Mouse (Mus musculus) mouse embryonic stem cell (cell line): ENCODE results near the gene Flvcr1.

Source experiments
- in situ Hi-C, 2 experiments: fragments of 300-500 bp; cut with MboI; formaldehyde crosslinking; loops; 1 replicate in 1 of 2; 3 replicates in 1 of 2; pipeline ENCODE4 v1.14.3; 2019 to 2020; ENCODE audit warnings: low sequenced_read_pairs in 2 of 2, low pct_unique_long_range_greater_than_20kb in 1 of 2, mixed read lengths in 1 of 2; ENCODE audit not compliant: unreplicated experiment in 1 of 2

Flvcr1 gene

DNA sequence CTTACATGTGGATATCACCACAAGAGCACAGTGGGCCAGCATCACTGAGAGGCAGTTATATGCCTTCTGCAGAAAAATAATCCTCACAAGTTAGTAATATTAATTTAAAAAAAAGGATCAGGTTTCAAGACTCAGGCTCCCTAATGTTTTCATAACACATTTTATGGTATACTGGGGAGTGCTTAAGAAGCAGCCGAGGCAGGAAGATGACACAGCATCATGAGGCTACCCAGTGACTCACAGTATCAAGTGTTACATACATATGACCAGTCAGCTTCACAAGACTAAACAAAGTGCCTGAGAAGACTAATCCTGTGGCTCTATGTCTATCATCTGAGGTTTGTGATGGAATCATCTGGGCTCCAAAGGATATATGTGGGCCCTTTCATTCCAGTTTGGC is 27.9 kb downstream of the Flvcr1 start:
- in situ Hi-C loops = loop anchor here in 1 of 2 experiments (10.0 kb wide), 1 partner anchor 163 kb away; no protein-coding TSS in a partner anchor

DNA sequence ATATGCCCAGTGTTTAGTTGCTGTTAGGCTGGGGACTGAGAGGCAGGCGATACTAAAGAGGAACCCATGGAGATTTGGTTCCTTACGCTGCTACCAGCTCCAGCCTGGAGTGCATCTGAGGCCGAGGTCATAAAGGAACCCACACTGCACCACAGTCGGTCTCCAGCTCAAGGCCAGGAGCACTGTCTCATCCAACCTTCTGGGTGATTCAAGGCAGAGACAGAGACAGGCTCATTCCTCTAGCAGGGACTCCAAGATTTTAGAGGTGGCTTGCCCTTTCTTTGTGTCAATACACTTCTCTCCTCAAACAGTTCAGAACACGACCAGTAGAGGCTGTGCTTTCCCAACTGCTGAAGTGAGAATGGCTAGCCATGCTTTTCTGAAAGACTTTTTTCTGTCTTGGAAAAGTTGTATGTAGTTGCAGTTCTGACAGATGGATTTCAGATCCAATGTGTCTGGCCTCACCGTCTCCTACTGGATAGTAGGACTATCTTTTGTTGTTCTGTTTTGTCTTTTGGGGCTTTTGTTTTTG is 29.5 kb downstream of the Flvcr1 start:
- in situ Hi-C loops = loop anchor here in 1 of 2 experiments (10.0 kb wide), 1 partner anchor 162 kb away; no protein-coding TSS in a partner anchor

DNA sequence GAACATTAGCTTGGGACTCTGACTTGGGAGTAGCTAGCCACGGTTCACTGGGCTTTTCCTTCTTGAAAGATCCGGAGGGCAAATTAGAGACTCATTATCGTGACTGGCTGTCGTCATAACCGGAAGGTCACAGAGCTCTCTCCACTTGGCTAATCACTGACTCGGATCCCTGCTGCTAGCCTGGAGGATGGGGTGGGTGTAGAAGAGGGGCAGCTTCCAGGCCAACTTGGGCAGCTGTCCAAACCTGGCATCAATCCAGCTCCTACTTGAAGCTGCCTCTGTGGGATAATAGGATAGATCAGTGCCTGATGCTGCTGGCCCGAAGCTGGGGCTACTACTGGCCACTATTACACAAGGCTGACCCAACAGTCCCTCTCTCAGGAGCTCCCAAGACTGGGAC is 30.4 kb downstream of the Flvcr1 start:
- in situ Hi-C loops = loop anchor here in 1 of 2 experiments (10.0 kb wide), 1 partner anchor 161 kb away; no protein-coding TSS in a partner anchor

DNA sequence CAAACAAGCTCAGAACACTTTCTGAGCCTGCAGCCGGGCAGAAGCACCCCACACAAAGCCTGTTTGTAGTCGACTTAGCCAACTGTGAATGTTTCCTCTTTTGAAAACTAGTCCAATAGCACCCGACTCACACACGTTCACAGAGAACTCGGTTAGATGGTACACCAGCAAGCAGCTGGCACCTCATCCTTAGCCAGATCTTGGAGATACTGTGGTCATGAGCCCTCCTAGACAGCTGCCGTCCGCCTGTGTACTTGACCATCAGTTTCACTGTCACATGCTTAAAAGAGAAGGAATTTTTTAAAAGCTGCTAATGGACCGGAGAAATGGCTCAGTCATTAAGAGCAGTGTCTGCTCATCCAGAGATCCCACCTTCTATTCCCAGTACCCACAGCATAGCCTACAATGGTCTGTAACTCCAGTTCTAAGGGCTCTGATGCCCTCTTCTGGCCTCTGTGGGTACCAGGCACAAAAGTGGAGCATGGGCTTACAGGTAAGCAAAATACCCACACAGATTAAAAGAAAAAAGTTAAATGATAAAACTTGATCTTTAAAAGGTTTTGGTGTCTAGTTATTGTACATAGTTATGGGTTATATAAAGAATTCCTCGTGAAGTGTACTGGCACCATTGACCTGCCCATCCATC is 36.4 kb downstream of the Flvcr1 start:
- in situ Hi-C loops = loop anchor here in 1 of 2 experiments (10.0 kb wide), 1 partner anchor 155 kb away; no protein-coding TSS in a partner anchor

DNA sequence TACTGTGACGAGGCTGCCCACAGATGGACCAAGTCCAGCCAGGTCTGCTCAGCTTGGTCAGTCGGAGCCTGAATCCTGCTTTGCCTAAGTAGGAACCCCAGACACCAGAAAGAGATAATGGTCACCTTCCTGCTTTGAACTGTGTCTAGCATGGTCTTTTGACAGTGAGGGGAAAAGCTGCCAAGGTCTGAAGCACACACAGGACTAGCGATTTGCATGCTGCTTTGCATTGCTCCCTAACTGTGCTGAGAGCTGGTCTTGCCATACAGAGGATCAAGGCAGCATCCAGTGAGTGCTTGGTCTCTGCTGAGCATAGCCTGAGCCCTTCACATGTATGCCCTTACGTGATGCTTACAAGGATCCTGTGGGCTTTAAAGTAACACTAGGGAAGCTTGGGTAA is 44.5 kb downstream of the Flvcr1 start:
- in situ Hi-C loops = no loop called here

DNA sequence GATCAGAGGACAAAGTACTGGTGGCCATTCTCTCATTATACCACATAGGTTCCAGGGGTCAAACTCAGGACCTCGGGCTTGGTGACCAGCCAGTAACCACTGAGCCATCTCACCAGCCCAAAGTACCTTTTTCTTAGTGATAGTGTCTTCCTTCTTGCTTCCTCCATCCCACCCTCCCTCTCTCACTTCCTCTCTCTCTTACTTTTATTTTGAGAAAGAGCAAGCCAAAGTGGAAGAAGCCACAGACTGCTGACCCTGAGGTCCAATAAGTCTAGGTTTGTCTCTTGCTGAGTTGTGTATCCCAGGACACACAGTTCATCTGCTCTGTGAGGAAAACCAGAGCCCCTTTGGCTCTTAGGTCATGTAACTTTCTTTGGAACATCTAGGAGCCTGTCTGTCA is 45.5 kb downstream of the Flvcr1 start:
- in situ Hi-C loops = no loop called here

DNA sequence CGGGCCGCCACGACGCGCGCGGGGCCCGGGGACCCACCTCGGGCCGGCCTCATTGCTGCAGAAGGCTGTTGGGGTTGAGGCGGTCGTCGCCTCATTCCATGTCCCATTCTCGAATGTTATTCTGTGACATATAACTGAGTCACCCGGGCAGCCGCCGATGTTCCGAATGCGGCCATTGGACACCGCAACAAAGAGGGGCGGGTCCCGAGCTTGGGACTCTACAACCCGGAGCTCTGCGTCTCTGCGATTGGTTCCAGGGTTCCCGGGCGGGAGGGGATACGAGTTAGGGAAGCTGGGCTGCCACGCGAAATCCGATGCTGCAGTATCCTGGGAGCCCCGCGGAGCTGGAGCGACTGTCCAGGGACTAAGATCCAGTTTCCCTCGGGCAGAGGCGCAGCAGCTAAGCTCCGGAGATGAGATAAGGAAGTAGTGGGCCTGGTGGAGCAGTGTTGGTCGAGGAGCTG is 46.8 kb downstream of the Flvcr1 start, which contains the start of gene Vash2:
TSS of gene Vash2 (minus strand) at position 197 of the 464 bp plus-strand sequence.
- in situ Hi-C loops = no loop called here

DNA sequence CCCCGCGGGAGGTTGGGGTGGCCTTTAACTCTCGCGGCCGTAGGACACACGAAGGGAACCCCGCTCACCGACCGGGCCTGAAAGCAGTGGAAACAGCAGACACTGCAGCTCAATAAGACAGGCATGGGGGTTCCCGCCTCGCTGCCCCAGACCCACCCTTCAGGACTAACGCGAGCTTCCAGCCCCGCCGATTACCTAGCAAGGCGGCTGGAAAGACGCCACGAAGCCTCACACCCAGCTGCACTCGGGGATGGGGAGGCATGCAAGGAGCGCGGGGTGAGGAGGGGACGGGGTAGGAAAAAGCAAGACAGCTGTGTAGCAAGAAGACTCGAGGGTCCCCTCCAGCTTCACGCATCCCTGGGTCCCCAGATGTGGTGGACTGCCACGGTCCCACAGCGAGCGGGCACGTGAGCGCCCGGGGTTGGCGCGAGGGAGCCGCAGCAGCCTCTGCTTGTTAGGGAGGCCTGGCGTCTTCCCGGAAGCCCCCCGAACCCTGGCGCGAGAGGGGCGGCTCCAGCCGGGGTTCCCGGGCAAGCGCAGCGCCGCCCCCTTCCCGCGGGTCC is 47.4 kb downstream of the Flvcr1 start:
- in situ Hi-C loops = no loop called here

DNA sequence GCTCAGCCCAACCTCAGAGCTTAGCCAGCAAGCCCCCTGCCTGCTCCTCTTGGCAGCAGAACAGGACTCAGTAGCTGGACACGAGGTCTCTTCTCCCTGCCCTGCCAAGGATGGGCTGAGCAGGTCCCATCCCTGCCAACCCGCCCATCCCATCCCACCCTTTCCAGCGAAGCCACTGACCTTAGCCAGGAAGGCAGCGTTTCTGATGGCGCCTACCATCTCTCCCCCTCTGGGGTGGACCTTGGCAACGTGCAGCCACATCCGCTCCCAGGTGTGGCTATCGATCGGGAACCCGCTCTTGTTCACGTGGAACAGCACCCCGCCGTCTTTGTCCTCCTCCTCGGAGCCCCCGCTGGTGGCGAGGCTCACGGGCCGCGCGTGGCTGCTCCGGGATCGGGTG is 48.0 kb downstream of the Flvcr1 start:
- in situ Hi-C loops = no loop called here

DNA sequence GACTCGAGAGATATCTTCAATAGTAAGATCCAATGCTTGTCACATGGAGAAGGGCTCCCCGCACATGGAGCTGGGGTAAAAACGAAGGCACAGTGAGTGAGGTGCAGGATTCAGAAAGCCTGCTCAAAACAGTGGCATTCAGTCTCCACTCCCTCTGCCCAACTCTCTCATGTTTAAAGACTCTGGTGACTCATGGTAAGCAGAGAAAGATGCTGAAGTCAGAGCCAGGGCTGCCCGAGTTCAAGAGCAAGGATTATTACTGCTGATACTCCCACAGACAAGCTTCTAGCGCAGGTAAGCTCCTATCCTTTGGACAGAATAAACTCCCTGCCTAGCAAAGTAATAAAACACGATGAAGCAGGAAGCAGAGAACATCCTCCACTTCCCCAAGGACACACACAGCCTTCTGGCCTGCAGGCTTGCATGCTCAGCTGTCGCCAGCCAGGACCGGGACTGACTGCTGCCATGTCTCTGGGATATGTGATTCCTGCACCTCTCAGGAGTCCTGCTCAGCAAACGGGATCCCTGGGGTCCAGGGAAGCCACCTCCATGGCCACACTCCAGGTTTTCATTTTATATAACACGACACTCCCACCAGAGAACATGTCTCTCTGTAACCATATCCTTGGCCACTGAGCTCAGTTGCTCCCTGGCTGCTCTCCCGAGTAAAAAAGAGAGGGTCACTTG is 48.9 kb downstream of the Flvcr1 start:
- in situ Hi-C loops = no loop called here

DNA sequence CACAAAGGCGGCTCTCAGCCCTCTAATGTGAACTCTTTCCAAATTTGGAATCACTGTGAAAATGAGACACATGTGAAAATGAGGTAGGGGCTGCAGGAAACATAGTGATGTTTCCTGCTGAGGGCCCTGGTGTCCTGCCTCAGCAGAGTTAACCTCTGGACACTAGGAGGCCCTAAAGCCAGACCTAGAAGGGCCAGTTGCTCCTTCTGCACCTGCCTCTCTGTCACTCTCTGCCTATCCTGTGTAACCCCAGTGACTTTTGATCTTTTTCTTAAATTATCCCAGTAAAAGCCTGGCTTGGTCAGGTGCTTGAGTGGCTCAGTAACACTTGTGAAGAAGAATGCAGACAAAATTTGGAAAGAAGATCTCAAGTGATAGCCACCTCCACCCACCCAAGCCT is 51.1 kb downstream of the Flvcr1 start:
- in situ Hi-C loops = no loop called here

DNA sequence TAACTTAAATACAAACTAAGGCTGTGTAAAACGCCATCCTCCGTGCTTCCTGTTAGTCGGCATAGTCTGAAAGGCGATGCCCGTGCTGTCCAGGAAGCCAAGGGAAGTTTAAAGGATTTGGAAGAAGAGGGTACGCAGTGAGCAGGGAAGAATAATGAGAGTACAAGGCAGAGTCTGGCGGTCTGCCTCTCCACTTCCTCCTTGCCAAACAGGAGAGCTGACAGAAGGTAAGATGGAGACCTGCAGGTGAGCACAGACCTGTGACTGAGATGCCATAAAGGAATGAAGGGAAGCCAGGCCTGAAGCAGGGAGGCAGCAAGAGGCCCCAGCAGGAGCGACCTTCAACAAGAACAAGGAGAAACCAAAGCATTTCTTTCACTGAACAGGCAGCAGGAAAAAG is 51.8 kb downstream of the Flvcr1 start:
- in situ Hi-C loops = no loop called here

DNA sequence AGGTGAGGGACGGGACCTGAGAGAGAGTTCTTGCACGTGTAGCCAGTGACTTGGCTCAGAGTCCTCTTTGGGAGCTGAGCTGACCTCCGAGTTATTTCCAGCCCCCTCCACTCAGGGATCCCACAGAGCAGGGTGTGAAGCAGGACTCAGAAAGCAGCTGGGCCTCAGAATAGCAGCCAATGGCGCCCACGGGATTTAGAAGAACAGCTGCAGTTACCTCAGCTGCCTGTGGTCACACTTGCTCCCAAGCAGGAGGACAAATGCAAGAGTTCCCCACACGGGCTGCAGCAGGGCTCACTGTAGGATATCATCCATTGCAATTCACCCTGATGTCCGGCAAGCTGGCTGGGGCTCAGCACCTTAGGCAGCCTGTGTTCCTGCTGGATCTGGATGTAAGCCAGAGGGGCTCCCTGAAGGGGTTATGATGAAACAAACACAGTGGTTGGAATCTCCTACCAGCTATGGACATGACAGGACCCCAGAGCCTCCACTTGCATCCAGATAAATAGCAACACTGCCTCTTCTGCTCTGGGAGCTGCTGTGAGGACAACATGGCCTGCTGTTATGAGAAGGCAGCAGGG is 53.3 kb downstream of the Flvcr1 start:
- in situ Hi-C loops = no loop called here

DNA sequence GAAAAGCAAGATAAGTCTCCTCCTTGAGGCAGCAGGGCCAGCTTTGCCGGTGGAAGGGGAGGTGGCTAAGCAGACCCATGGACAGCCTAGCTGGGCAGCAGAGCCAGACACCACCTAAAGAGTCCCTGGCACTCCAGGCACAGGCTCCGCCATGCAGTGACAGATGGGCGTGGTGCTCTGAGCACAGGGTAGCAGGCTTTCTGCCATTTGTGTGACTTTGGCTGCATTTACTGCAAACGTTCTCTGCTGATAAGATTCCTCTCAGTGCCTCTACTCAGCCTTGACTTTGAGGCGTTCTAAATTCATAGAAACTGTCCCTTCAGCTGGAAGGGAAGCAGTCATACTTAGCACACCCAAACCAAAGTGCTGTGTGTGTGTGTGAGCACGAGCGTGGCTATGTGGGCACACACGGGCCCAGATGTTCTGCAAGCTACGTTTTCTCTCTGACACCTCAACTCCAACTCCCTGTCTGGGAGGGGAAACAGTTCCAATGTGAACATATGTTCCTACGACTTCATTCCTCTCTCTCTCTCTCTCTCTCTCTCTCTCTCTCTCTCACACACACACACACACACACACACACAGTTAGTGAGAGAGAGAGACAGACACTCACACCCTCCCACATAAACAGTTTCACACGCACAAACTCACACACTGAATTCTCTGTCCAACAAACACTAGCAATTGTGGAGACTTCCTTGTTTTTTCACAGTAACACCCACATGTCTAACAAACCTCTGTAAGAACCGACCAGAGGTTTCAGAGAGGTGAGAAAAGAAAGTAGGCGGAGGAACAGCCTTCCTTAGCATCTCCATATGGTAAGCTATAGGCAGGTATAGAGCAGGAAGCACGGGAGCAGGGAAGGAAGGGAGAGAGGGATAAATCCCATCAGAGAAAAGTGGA is 54.0 kb downstream of the Flvcr1 start:
- in situ Hi-C loops = no loop called here

DNA sequence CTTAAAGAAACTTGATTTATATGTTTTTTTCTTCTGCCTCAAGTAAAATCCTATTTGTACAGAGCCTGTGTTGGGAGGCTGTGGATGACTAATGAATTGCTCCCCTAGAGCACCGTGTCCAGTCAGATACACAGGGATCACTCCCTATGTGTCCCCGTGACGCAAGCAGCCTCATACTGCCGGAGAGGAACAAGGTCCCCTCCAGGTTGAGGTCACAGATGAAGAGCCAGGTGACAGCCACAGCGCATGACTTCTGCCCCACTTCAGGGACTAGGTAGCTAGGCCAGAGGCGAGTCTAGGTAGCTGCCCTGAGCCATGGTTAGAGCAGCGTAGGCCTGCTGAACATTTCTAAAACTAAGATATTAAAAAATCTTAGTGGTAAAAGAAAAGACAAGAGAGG is 57.9 kb downstream of the Flvcr1 start:
- in situ Hi-C loops = no loop called here

DNA sequence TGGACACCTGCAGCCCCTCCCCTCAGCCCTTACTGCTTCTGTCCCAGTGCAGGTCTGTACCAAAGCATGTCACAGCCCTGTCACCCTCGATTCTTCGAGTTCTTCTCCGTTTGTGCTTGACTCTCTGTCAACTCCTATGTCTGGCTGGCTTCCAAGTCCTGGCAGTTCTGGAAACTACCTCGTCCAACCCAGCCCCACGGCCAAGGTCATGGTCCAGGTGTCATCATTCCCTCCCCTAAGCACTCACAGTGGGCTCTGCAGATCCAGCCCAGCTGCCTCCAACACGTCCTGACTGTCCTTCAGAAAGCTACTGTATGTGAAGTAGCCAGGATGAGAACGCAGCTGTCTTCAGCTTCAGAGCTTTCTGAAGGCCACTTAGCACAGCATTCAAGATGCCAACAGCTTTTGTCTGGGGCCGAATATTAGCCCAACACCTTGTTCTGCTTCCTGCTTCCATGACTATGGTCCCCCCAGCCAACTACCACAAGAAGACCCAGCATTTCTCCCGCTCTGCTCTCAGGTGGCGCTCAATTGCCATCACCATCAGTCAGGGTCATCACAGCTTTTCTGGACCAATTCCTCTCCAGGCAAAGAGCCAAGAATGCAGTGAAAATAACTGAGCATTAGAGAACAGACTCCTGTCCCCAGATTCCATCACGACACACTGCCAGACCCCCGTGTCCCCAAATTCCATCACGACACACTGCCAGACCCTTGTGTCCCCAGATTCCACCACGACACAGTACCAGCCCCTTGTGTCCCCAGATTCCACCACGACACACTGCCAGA is 60.8 kb downstream of the Flvcr1 start:
- in situ Hi-C loops = no loop called here

DNA sequence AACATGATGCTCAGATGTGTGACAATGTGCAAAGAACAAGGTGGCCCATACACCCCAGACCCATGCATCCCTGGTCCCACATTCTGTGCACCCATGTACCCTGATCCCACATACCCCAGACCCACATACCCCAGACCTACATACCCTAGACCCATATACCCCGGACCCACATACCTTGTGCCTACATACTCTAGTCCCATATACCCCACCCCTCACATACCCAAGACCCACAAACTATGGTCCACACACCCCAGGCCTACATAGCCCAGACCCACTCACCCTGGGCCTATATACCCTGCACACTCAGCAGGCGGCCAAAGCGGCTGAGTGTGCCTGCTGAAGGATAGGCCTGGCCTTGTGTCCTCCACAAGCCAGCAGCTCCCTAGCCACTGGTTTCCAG is 63.2 kb downstream of the Flvcr1 start:
- in situ Hi-C loops = no loop called here
